In genomic region chr4:134724974-134725373, GRCm38 (mm10) we compare ENCODE assay signal across 17 mouse cellular contexts. TPM values are rescaled to one million over a fixed set of nuclear protein-coding genes. Genes with fewer than 3 reads are reported as not detected.
DNase-seq lines count a peak whose midpoint lies in the region; ATAC-seq and TF ChIP-seq lines count a peak whose summit lies in the region.
"Had no signal": no experiment of that assay in that cellular context is flagged by ENCODE, and none has a peak within 500 bp of the region (broad histone marks: within the 10 kb centered on the region; RNA-seq: fewer than 3 reads in every experiment).

No protein-coding gene starts in this region.

- no peak for TF ChIP-seq POLR2A in lung, adult 2 months (IDR thresholded peaks at IDR 0.05; ENCODE audit: borderline replicate concordance, extremely low read depth, low read depth, low read length)

- H3K4me2 ChIP-seq in kidney, embryonic 16.5 days (replicated peaks; ENCODE audit: low read depth, low read length) = no peak overlapping the region
- H3K4me2 ChIP-seq in lung, embryonic 15.5 days = no peak overlapping the region
- H3K4me2 ChIP-seq: embryonic facial prominence, embryonic 13.5 days; limb, embryonic 12.5 days; midbrain, embryonic 12.5 days had no signal

- no peaks in the 10 kb centered on the region for H3K27me3 ChIP-seq in kidney, embryonic 16.5 days (ENCODE audit: insufficient read depth, low read length)
- H3K27me3 ChIP-seq in lung, embryonic 15.5 days = no peaks in the 10 kb centered on the region
- H3K27me3 ChIP-seq: embryonic facial prominence, embryonic 13.5 days had no signal

- 40% methylated on average over 4 of the region's 4 CpGs for WGBS in kidney, embryonic 16.5 days
- 26% methylated on average over 4 of the region's 4 CpGs for WGBS in lung, embryonic 15.5 days
- 39% methylated on average over 4 of the region's 4 CpGs for WGBS in lung, adult 2 months

- H3K4me1 ChIP-seq in kidney, embryonic 16.5 days (ENCODE audit: insufficient read depth, low read length) = peaks cover 21% of the 10 kb centered on the region
- peaks cover 14% of the 10 kb centered on the region for H3K4me1 ChIP-seq in lung, embryonic 15.5 days
- peaks cover 2% of the 10 kb centered on the region; the same call in 1 of the 2 replicates for H3K4me1 ChIP-seq in lung, adult 2 months (ENCODE audit: control insufficient read depth, insufficient read depth, low read length)
- H3K4me1 ChIP-seq: limb, embryonic 12.5 days had no signal

- no peak for ATAC-seq in kidney, embryonic 16.5 days (ENCODE audit: low FRiP score, low TSS enrichment)
- peak; percentile 40; the same call in 1 of the 2 replicates for ATAC-seq in lung, embryonic 15.5 days (ENCODE audit: borderline replicate concordance, extremely low read depth, low FRiP score, low TSS enrichment)
- ATAC-seq: forebrain, embryonic 14.5 days had no signal

- no peaks in the 10 kb centered on the region for H3K9me3 ChIP-seq in kidney, embryonic 16.5 days (ENCODE audit: low read length)
- H3K9me3 ChIP-seq in lung, embryonic 15.5 days = no peaks in the 10 kb centered on the region
- H3K9me3 ChIP-seq: embryonic facial prominence, embryonic 13.5 days; limb, embryonic 12.5 days; midbrain, embryonic 12.5 days had no signal

- H3K27ac ChIP-seq in kidney, embryonic 16.5 days (ENCODE audit: low read length) = no peak overlapping the region
- H3K27ac ChIP-seq in lung, embryonic 15.5 days = no peak overlapping the region
- H3K27ac ChIP-seq: heart, adult 2 months; limb, embryonic 12.5 days; liver, embryonic 14.5 days; midbrain, embryonic 12.5 days had no signal

- no peak for TF ChIP-seq CTCF in lung, adult 2 months (IDR thresholded peaks at IDR 0.05; ENCODE audit: insufficient read depth, low read length)

- H3K4me3 ChIP-seq in kidney, embryonic 16.5 days (ENCODE audit: low read length) = no peak overlapping the region
- H3K4me3 ChIP-seq in lung, embryonic 15.5 days = no peak overlapping the region
- no peak overlapping the region for H3K4me3 ChIP-seq in lung, adult 2 months (replicated peaks; ENCODE audit: extremely low read depth, low read depth, low read length)
- H3K4me3 ChIP-seq: embryonic facial prominence, embryonic 13.5 days; heart, adult 2 months; limb, embryonic 12.5 days; midbrain, embryonic 12.5 days had no signal

- H3K9ac ChIP-seq in kidney, embryonic 16.5 days (replicated peaks; ENCODE audit: low read length) = 0 out of 2 replicates have a peak overlapping the region, but pooled peaks have one; percentile 9
- no peak overlapping the region for H3K9ac ChIP-seq in lung, embryonic 15.5 days
- H3K9ac ChIP-seq: embryonic facial prominence, embryonic 13.5 days; limb, embryonic 12.5 days; liver, embryonic 14.5 days; midbrain, embryonic 12.5 days had no signal

- no peak for DNase-seq in kidney, postnatal 25 days
- DNase-seq in lung, adult 2 months = no peak
- peak; percentile 77 for DNase-seq in lung, postnatal 10 days
- DNase-seq in frontal cortex, postnatal 14 days (ENCODE audit: low spot score in 2 of 2) = no peak
- DNase-seq in thymus, postnatal 4 days = no peak
- DNase-seq: adrenal gland, postnatal 25 days; cerebellum, adult 11 months; gastrocnemius, postnatal 25 days; heart, adult 2 months; thymus, postnatal 25 days had no signal

- H3K36me3 ChIP-seq in kidney, embryonic 16.5 days (ENCODE audit: insufficient read depth, low read length) = no peaks in the 10 kb centered on the region
- H3K36me3 ChIP-seq in lung, embryonic 15.5 days = no peaks in the 10 kb centered on the region
- H3K36me3 ChIP-seq: embryonic facial prominence, embryonic 13.5 days; limb, embryonic 12.5 days; midbrain, embryonic 12.5 days had no signal

RNA-seq across cellular contexts. Expression of gene Man1c1, which starts 20.9 kb away (rescaled TPM):
- polyA plus RNA-seq in kidney, embryonic 16.5 days (2015; fragmentation: Nextera tagmentation; extraction: Ambion mirVana) = 3.5 and 3.7 TPM in 2 replicates
- polyA plus RNA-seq in lung, embryonic 15.5 days (2015; fragmentation: Nextera tagmentation; extraction: Ambion mirVana) = 3.0 and 3.3 TPM in 2 replicates
- 14.5 and 15.7 TPM in 2 replicates for polyA plus RNA-seq in lung, adult 2 months (2012; rRNA removed)

RNA-seq across cellular contexts. Expression of gene Ldlrap1, which starts 42.9 kb away (rescaled TPM):
- 21.7 and 23.1 TPM in 2 replicates for polyA plus RNA-seq in kidney, embryonic 16.5 days (2015; fragmentation: Nextera tagmentation; extraction: Ambion mirVana)
- polyA plus RNA-seq in lung, embryonic 15.5 days (2015; fragmentation: Nextera tagmentation; extraction: Ambion mirVana) = 21.8 and 24.9 TPM in 2 replicates
- 23.3 and 30.6 TPM in 2 replicates for polyA plus RNA-seq in lung, adult 2 months (2012; rRNA removed)
